Mouse (Mus musculus): Measurements from ENCODE around the gene Kif1b. TPM values are rescaled to one million over a fixed set of nuclear protein-coding genes. Genes with fewer than 3 reads are reported as not detected.
"Not testable (repeated sequence)": the region's sequence is repeated elsewhere in the genome, so short reads cannot be mapped to it uniquely, and the experiment has no call there.

Kif1b gene
- total and polyA plus RNA-seq, 3 experiments, result 8.8 to 20.2 (median 16.3) TPM

GRCm38 (mm10) chr4:149214468-149214867, 93.0 kb downstream of the Kif1b start:
- DNase-seq (ENCODE audit: low read depth, low spot score); H3K36me3 ChIP-seq (ENCODE audit: control insufficient read depth in 1 of 2, insufficient read depth in 2 of 2, low read length in 2 of 2); H3K4me3 ChIP-seq (ENCODE audit: control insufficient read depth in 1 of 2, insufficient read depth in 1 of 2, low read depth in 2 of 2, low read length in 2 of 2); H3K27me3 ChIP-seq (ENCODE audit: control insufficient read depth in 1 of 2, insufficient read depth in 2 of 2, low read length in 2 of 2); H3K79me2 ChIP-seq (ENCODE audit: control insufficient read depth, insufficient read depth, low read length, poor library complexity); H3K9ac ChIP-seq (ENCODE audit: control insufficient read depth, low read depth, low read length, poor library complexity, severe bottlenecking); H3K27ac ChIP-seq (ENCODE audit: control insufficient read depth, low read depth, low read length); H3K9me3 ChIP-seq (replicated peaks; ENCODE audit: insufficient read depth, low read length); H3K4me1 ChIP-seq (ENCODE audit: control insufficient read depth in 1 of 2, insufficient read depth in 2 of 2, low read length in 2 of 2): not testable (repeated sequence)

GRCm38 (mm10) chr4:149213466-149213865, 94.0 kb downstream of the Kif1b start:
- DNase-seq (ENCODE audit: low read depth, low spot score), result no peak
- no peak for TF ChIP-seq MAZ (IDR thresholded peaks at IDR 0.05; ENCODE audit: low read depth, low read length)
- TF ChIP-seq HCFC1 (IDR thresholded peaks at IDR 0.05; ENCODE audit: low read depth, low read length), result no peak
- no peak for TF ChIP-seq UBTF (IDR thresholded peaks at IDR 0.05; ENCODE audit: borderline replicate concordance, insufficient read depth, low read depth, low read length)
- no peak for TF ChIP-seq TAL1 (IDR thresholded peaks at IDR 0.05; ENCODE audit: low read length)
- no peak for TF ChIP-seq MAFK (IDR thresholded peaks at IDR 0.05; ENCODE audit: borderline replicate concordance, low read depth, low read length)
- TF ChIP-seq ELF1 (IDR thresholded peaks at IDR 0.05; ENCODE audit: low read depth, low read length), result no peak
- TF ChIP-seq BHLHE40 (IDR thresholded peaks at IDR 0.05; ENCODE audit: borderline replicate concordance, low read depth, low read length), result no peak
- TF ChIP-seq ZNF384 (IDR thresholded peaks at IDR 0.05; ENCODE audit: low read depth, low read length), result no peak
- TF ChIP-seq POLR2A (IDR thresholded peaks at IDR 0.05; ENCODE audit: control insufficient read depth in 1 of 2, insufficient read depth in 1 of 2, low read depth in 1 of 2, low read length in 2 of 2, poor library complexity in 1 of 2), result no peak
- TF ChIP-seq USF2 (IDR thresholded peaks at IDR 0.05; ENCODE audit: borderline replicate concordance in 1 of 2, insufficient read depth in 1 of 2, low read depth in 1 of 2, low read length in 2 of 2), result no peak
- Histone ChIP-seq H3K9me3 (replicated peaks; ENCODE audit: insufficient read depth, low read length) (no peaks in the 10 kb centered on the region), H3K4me1 (ENCODE audit: control insufficient read depth in 1 of 2, insufficient read depth in 2 of 2, low read length in 2 of 2) (no peaks in the 10 kb centered on the region), H3K4me3 (ENCODE audit: control insufficient read depth in 1 of 2, insufficient read depth in 1 of 2, low read depth in 2 of 2, low read length in 2 of 2) (no peak overlapping the region), H3K9ac (ENCODE audit: control insufficient read depth, low read depth, low read length, poor library complexity, severe bottlenecking) (no peak overlapping the region), H3K27ac (ENCODE audit: control insufficient read depth, low read depth, low read length) (no peak overlapping the region), H3K27me3 (ENCODE audit: control insufficient read depth in 1 of 2, insufficient read depth in 2 of 2, low read length in 2 of 2) (no peaks in the 10 kb centered on the region), H3K79me2 (ENCODE audit: control insufficient read depth, insufficient read depth, low read length, poor library complexity) (no peaks in the 10 kb centered on the region), H3K36me3 (ENCODE audit: control insufficient read depth in 1 of 2, insufficient read depth in 2 of 2, low read length in 2 of 2) (0 out of 4 replicates have a peak, but pooled peaks cover 0 to 2% of the 10 kb centered on the region in 2 experiments)

- H3K4me3 ChIP-seq (ENCODE audit: control insufficient read depth in 1 of 2, insufficient read depth in 1 of 2, low read depth in 2 of 2, low read length in 2 of 2); H3K36me3 ChIP-seq (ENCODE audit: control insufficient read depth in 1 of 2, insufficient read depth in 2 of 2, low read length in 2 of 2); H3K9me3 ChIP-seq (replicated peaks; ENCODE audit: insufficient read depth, low read length); H3K4me1 ChIP-seq (ENCODE audit: control insufficient read depth in 1 of 2, insufficient read depth in 2 of 2, low read length in 2 of 2); H3K27ac ChIP-seq (ENCODE audit: control insufficient read depth, low read depth, low read length); H3K79me2 ChIP-seq (ENCODE audit: control insufficient read depth, insufficient read depth, low read length, poor library complexity); DNase-seq (ENCODE audit: low read depth, low spot score); H3K9ac ChIP-seq (ENCODE audit: control insufficient read depth, low read depth, low read length, poor library complexity, severe bottlenecking); H3K27me3 ChIP-seq (ENCODE audit: control insufficient read depth in 1 of 2, insufficient read depth in 2 of 2, low read length in 2 of 2): not testable (repeated sequence)
Measured at GRCm38 (mm10) chr4:149211441-149211840, 96.1 kb downstream of the Kif1b start.
